Mouse (Mus musculus): ENCODE results near the gene Cntn4.

The Cntn4 gene

GRCm38 (mm10) chr6:105677149-105678031 lies at the start of gene Cntn4:
TSS of gene Cntn4 (plus strand) at chr6:105677660.
- DNase-seq (ENCODE audit: low spot score): no peak

- DNase-seq (ENCODE audit: low spot score): no peak
These were observed 3.2 kb upstream of the Cntn4 start for GRCm38 (mm10) chr6:105674276-105674675.

GRCm38 (mm10) chr6:105675099-105675498 lies 2.4 kb upstream of the Cntn4 start:
- no peak for DNase-seq (ENCODE audit: low spot score)

GRCm38 (mm10) chr6:105676637-105677036 lies 823 bp upstream of the Cntn4 start:
- DNase-seq (ENCODE audit: low spot score): no peak

GRCm38 (mm10) chr6:105678778-105679177 lies 1.3 kb downstream of the Cntn4 start:
- DNase-seq (ENCODE audit: low spot score): no peak

GRCm38 (mm10) chr6:105681496-105681895 lies 4.0 kb downstream of the Cntn4 start:
- DNase-seq (ENCODE audit: low spot score): no peak

- DNase-seq (ENCODE audit: low spot score): no peak
These were observed 5.8 kb downstream of the Cntn4 start for GRCm38 (mm10) chr6:105683251-105683650.

- DNase-seq (ENCODE audit: low spot score): no peak
These were observed 6.7 kb downstream of the Cntn4 start for GRCm38 (mm10) chr6:105684123-105684522.

GRCm38 (mm10) chr6:105688195-105688594 lies 10.7 kb downstream of the Cntn4 start:
- no peak for DNase-seq (ENCODE audit: low spot score)

- no peak for DNase-seq (ENCODE audit: low spot score)
These were observed 64.6 kb downstream of the Cntn4 start for GRCm38 (mm10) chr6:105742026-105742425.

GRCm38 (mm10) chr6:105780616-105781015 lies 103.2 kb downstream of the Cntn4 start:
- DNase-seq (ENCODE audit: low spot score): no peak

GRCm38 (mm10) chr6:105788462-105788861 lies 111.0 kb downstream of the Cntn4 start:
- no peak for DNase-seq (ENCODE audit: low spot score)

GRCm38 (mm10) chr6:105835099-105835498 lies 157.6 kb downstream of the Cntn4 start:
- no peak for DNase-seq (ENCODE audit: low spot score)

GRCm38 (mm10) chr6:105847296-105847695 lies 169.8 kb downstream of the Cntn4 start:
- no peak for DNase-seq (ENCODE audit: low spot score)

- no peak for DNase-seq (ENCODE audit: low spot score)
These were observed 215.4 kb downstream of the Cntn4 start for GRCm38 (mm10) chr6:105892838-105893237.

GRCm38 (mm10) chr6:105938485-105938884 lies 261.0 kb downstream of the Cntn4 start:
- no peak for DNase-seq (ENCODE audit: low spot score)

GRCm38 (mm10) chr6:105939303-105939702 lies 261.8 kb downstream of the Cntn4 start:
- DNase-seq (ENCODE audit: low spot score): no peak

- DNase-seq (ENCODE audit: low spot score): no peak
These were observed 263.1 kb downstream of the Cntn4 start for GRCm38 (mm10) chr6:105940591-105940990.

GRCm38 (mm10) chr6:105991492-105991891 lies 314.0 kb downstream of the Cntn4 start:
- no peak for DNase-seq (ENCODE audit: low spot score)

GRCm38 (mm10) chr6:106013018-106013417 lies 335.6 kb downstream of the Cntn4 start:
- DNase-seq (ENCODE audit: low spot score): no peak

GRCm38 (mm10) chr6:106015126-106015525 lies 337.7 kb downstream of the Cntn4 start:
- DNase-seq (ENCODE audit: low spot score): no peak

- no peak for DNase-seq (ENCODE audit: low spot score)
These were observed 371.4 kb downstream of the Cntn4 start for GRCm38 (mm10) chr6:106048878-106049277.

- DNase-seq (ENCODE audit: low spot score): no peak
These were observed 378.7 kb downstream of the Cntn4 start for GRCm38 (mm10) chr6:106056123-106056522.

- no peak for DNase-seq (ENCODE audit: low spot score)
These were observed 400.7 kb downstream of the Cntn4 start for GRCm38 (mm10) chr6:106078071-106078603.

Measured in urinary bladder, postnatal 25 days (tissue).